In the genomic region with DNA sequence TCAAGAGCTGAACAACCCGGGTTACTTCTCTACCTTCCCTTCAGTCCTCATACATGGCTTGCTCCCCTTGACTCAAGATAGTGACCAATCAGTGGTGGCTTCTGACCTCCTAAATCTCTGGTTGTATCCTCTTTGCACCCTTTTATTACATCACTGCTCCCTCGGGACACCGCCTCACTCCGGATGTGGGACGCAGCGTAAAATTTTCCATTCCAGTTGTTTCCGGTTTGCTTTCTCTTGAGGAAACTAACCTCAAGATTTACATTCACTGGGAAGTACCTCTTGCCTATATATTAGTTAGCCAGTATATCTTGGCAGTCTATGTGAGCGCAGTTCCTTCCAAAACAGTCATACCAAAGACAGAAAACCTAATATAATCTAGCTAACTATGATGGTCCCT, we compare ENCODE assay signal across 16 mouse cellular contexts.
"Had no signal": no experiment of that assay in that cellular context is flagged by ENCODE, and none has a peak within 500 bp of the region (broad histone marks: within the 10 kb centered on the region; RNA-seq: fewer than 3 reads in every experiment).

No protein-coding gene starts in this region.

- H3K27ac ChIP-seq: neural tube, embryonic 13.5 days; neural tube, embryonic 15.5 days; stomach, embryonic 15.5 days; stomach, postnatal 0 days had no signal

- H3K4me2 ChIP-seq: neural tube, embryonic 13.5 days; neural tube, embryonic 15.5 days; stomach, embryonic 15.5 days had no signal

- H3K4me3 ChIP-seq: neural tube, embryonic 13.5 days; neural tube, embryonic 15.5 days; stomach, embryonic 15.5 days had no signal

- DNase-seq: retina, postnatal 1 day; right cerebral cortex, adult 18-20 months; right cerebral cortex, postnatal 14 days; right cerebral cortex, postnatal 25 days; right cerebral cortex, postnatal 4 days; spleen, adult 18-20 months; thymus, adult 18-20 months; thymus, adult 2 months; thymus, postnatal 14 days; thymus, postnatal 25 days; thymus, postnatal 36 days; thymus, postnatal 4 days had no signal

- H3K9me3 ChIP-seq: neural tube, embryonic 13.5 days; neural tube, embryonic 15.5 days; stomach, embryonic 15.5 days had no signal

- H3K36me3 ChIP-seq: neural tube, embryonic 13.5 days; neural tube, embryonic 15.5 days; stomach, embryonic 15.5 days had no signal

- H3K27me3 ChIP-seq: neural tube, embryonic 13.5 days; neural tube, embryonic 15.5 days; stomach, embryonic 15.5 days had no signal

- H3K4me1 ChIP-seq: neural tube, embryonic 13.5 days; neural tube, embryonic 15.5 days; stomach, embryonic 15.5 days had no signal

- H3K9ac ChIP-seq: neural tube, embryonic 13.5 days; neural tube, embryonic 15.5 days; stomach, embryonic 15.5 days had no signal
